Mouse (Mus musculus) intestine, embryonic 16.5 days (tissue): ENCODE measurements at regions not wholly inside any gene's neighbourhood (a gene's known extent, or its start where the extent isn't known, plus 50 kb on each side); places are given as distances from the start of the nearest gene placed in this dataset.

Experiments used
- ATAC-seq: fragments of 200-750 bp; cut with Nextera tagmentation; 2 replicates; pipeline ENCODE4 v1.8.0; 2017; ENCODE audit warnings: moderate TSS enrichment, moderate library complexity
- H3K27ac ChIP-seq: fragments of 300-500 bp; sonication (generic); 2 replicates; pipeline ENCODE4 v1.5.1; 2014; ENCODE audit warnings: mild to moderate bottlenecking, low read length
- H3K27me3 ChIP-seq: fragments of 300-500 bp; sonication (generic); replicated peaks from 2 replicates; pipeline ENCODE4 v1.6.1; 2014; ENCODE audit warnings: low read length, control low read depth, mixed read lengths; ENCODE audit not compliant: control insufficient read depth, insufficient read depth
- H3K36me3 ChIP-seq: fragments of 300-500 bp; sonication (generic); 2 replicates; pipeline ENCODE4 v1.6.1; 2014; ENCODE audit warnings: low read length, control low read depth; ENCODE audit not compliant: control insufficient read depth, insufficient read depth
- H3K4me1 ChIP-seq: fragments of 300-500 bp; sonication (generic); 2 replicates; pipeline ENCODE4 v1.6.1; 2014; ENCODE audit warnings: low read length, control low read depth, mixed read lengths; ENCODE audit not compliant: control insufficient read depth, insufficient read depth
- H3K4me2 ChIP-seq: fragments of 300-500 bp; sonication (generic); 2 replicates; pipeline ENCODE4 v1.6.1; 2014; ENCODE audit warnings: low read depth, low read length, control low read depth
- H3K4me3 ChIP-seq: fragments of 300-500 bp; sonication (generic); 2 replicates; pipeline ENCODE4 v1.5.1; 2014; ENCODE audit warnings: mild to moderate bottlenecking, low read length
- H3K9ac ChIP-seq: fragments of 300-500 bp; sonication (generic); 2 replicates; pipeline ENCODE4 v1.6.1; 2014; ENCODE audit warnings: low read depth, low read length
- H3K9me3 ChIP-seq: fragments of 300-500 bp; sonication (generic); 2 replicates; pipeline ENCODE4 v1.6.1; 2016; ENCODE audit warnings: low read length, control low read depth; ENCODE audit not compliant: control insufficient read depth
- WGBS: fragments of 180-500 bp; shearing (Covaris S2); extraction: QIAGEN DNeasy Blood & Tissue Kit; methylation state at CpG from one replicate; pipeline ENCODE4 v1.1.7; 2014; 5-methylcytosine and 5-hydroxymethylcytosine counted together

DNA sequence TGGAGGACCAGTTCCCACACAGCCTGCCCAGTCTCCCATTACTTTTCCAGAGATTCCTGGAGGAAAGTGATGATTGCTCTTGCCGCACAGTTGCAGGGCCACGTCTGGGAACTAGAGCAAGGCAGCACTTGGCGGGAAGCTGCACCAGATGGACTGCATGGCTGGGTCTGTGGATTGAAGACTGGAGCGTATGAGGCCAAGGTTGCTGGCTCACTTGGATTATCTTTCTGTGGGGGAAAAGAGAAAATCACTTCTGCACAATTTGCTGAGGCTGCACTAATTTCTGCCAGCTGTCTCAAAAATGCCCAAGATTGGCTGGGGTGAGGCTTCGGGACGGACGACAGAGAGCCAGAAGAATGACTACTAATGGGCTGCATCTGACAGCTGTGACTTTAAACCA lies 193.2 kb downstream of the Actr3 start:
- Histone ChIP-seq H3K27me3 (no peaks in the 10 kb centered on the region), H3K4me3 (no peak overlapping the region), H3K4me2 (no peak overlapping the region), H3K4me1 (no peaks in the 10 kb centered on the region), H3K9ac (no peak overlapping the region), H3K27ac (no peak overlapping the region), H3K9me3 (0 out of 2 replicates have a peak, but pooled peaks cover 2% of the 10 kb centered on the region), H3K36me3 (no peaks in the 10 kb centered on the region)
- ATAC-seq: no peak
- 90% methylated on average over 7 of the region's 7 CpGs for WGBS

DNA sequence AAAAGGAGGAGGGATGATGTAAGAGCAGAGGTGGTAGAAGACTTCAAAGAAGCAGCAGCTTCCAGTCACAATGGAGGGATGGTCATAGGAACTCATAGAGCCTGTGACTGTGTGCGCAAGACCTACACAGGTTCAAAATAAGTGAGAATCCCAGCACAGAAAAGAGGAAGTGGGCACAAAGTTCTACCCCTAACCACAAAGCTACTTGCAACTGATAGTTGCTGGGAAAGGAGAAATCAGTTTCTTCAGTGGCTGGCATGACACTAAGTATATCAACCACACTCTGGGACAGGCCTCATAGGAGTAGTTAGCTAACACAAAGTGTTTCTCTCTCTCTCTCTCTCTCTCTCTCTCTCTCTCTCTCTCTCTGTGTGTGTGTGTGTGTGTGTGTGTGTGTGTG lies 193.8 kb downstream of the Actr3 start:
- Histone ChIP-seq H3K9ac (no peak overlapping the region), H3K27me3 (no peaks in the 10 kb centered on the region), H3K9me3 (0 out of 2 replicates have a peak, but pooled peaks cover 2% of the 10 kb centered on the region), H3K4me3 (no peak overlapping the region), H3K27ac (no peak overlapping the region), H3K4me1 (no peaks in the 10 kb centered on the region), H3K4me2 (no peak overlapping the region), H3K36me3 (no peaks in the 10 kb centered on the region)
- no peak for ATAC-seq
- WGBS: 97% methylated on average over 1 of the region's 1 CpGs

- no peaks in the 10 kb centered on the region for H3K4me1 ChIP-seq
- no peak overlapping the region for H3K4me2 ChIP-seq
- H3K36me3 ChIP-seq: no peaks in the 10 kb centered on the region
- H3K27ac ChIP-seq: no peak overlapping the region
- no peak overlapping the region for H3K4me3 ChIP-seq
- ATAC-seq: no peak
- 74% methylated on average over 3 of the region's 3 CpGs for WGBS
- no peaks in the 10 kb centered on the region for H3K27me3 ChIP-seq
- H3K9ac ChIP-seq: no peak overlapping the region
- 0 out of 2 replicates have a peak, but pooled peaks cover 2% of the 10 kb centered on the region for H3K9me3 ChIP-seq
Observed at GRCm38 (mm10) chr1:125237595-125237988, 197.9 kb downstream of the Actr3 start.

- Histone ChIP-seq H3K36me3 (no peaks in the 10 kb centered on the region), H3K4me1 (no peaks in the 10 kb centered on the region), H3K9me3 (no peaks in the 10 kb centered on the region), H3K27me3 (no peaks in the 10 kb centered on the region), H3K4me3 (no peak overlapping the region), H3K27ac (no peak overlapping the region), H3K9ac (no peak overlapping the region), H3K4me2 (no peak overlapping the region)
- 85% methylated on average over 10 of the region's 10 CpGs for WGBS
- ATAC-seq: no peak
Observed at GRCm38 (mm10) chr1:125236948-125237594, 198.5 kb downstream of the Actr3 start.

DNA sequence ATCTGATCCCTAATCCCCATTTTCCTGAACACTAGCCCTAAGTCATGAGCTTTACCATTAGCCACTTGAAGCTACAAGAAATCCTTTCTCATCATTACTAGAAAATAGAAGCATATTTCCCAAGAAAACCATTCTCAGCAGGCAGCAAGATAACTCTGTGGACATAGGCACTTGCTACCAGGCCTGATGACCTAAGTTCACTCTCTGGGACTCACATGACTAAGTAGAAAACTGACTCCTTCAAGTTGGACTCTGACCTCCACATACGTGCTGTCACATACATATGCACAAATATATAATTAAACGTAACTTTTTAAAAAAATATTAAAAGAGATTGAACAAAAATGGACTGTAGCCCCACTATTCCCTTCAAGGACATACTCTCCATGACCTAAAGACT lies 200.8 kb downstream of the Actr3 start:
- Histone ChIP-seq H3K4me1 (no peaks in the 10 kb centered on the region), H3K36me3 (no peaks in the 10 kb centered on the region), H3K4me3 (no peak overlapping the region), H3K27me3 (no peaks in the 10 kb centered on the region), H3K4me2 (no peak overlapping the region), H3K9ac (no peak overlapping the region), H3K27ac (no peak overlapping the region), H3K9me3 (no peaks in the 10 kb centered on the region)
- ATAC-seq: peak; percentile 71; the same call in 1 of the 2 replicates
- 78% methylated on average over 2 of the region's 2 CpGs for WGBS

DNA sequence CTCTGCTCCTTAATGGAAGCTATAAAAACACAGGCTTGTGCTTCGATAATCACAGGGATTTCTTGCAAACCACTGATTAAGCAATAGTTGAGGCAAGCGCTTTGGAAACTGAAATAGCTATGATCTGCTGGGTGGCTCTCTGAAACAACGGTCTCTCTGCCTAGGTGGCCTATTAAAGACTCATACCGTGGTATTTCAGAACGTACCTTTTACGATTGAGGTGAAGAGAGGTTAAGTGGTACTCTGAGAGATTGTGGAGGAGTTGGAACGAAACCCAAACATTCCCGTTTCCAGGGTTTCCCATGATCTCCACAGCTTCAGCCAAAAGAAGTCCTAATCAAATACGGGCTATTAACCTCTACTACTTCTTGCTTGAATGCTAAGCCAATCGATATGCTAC lies 212.2 kb downstream of the Actr3 start:
- Histone ChIP-seq H3K27ac (no peak overlapping the region), H3K27me3 (no peaks in the 10 kb centered on the region), H3K9ac (no peak overlapping the region), H3K9me3 (no peaks in the 10 kb centered on the region), H3K4me3 (no peak overlapping the region), H3K4me2 (no peak overlapping the region), H3K36me3 (no peaks in the 10 kb centered on the region), H3K4me1 (no peaks in the 10 kb centered on the region)
- ATAC-seq: no peak
- 78% methylated on average over 10 of the region's 10 CpGs for WGBS

DNA sequence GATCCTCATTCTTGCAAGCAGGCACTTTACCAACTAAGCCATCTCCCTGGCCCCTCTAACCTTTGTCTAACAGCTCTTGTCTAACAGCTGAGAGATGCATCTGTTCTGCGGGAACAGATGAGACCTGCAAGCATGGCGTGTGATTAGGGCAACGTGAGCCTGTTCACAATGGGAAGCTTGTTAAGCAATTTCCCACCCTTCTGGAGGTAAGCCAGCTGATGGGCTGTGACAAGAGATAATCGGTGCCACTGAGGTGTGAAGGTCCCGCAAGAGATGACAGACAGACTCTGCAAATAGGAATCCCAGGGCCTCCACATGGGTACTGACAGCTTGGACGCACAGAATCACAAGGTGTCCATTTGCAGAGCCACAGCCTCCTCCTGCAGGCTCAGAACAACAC lies 219.3 kb downstream of the Actr3 start:
- Histone ChIP-seq H3K4me1 (no peaks in the 10 kb centered on the region), H3K9ac (no peak overlapping the region), H3K36me3 (no peaks in the 10 kb centered on the region), H3K27me3 (no peaks in the 10 kb centered on the region), H3K9me3 (no peaks in the 10 kb centered on the region), H3K4me2 (no peak overlapping the region), H3K27ac (no peak overlapping the region), H3K4me3 (no peak overlapping the region)
- no peak for ATAC-seq
- WGBS: 75% methylated on average over 6 of the region's 6 CpGs

DNA sequence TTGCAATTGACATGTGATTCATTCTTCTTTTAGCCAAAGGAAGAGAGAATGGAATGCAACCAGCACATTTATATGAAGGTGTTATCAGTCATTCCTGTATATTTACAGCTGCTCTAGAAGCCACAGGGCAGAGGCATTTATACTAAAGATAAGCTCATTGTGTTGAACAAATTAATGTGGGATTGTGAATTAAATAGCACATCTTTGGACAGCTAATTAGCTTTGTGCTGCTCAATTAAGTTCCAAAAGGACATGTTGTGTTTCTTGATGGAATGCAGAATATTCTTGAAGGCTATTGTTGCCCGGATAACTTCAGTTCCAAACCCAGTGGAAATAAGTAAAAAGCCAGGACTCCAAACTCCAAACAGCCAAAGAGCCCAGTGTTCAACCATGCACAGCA lies 248.4 kb downstream of the Actr3 start:
- Histone ChIP-seq H3K4me3 (no peak overlapping the region), H3K4me2 (no peak overlapping the region), H3K9me3 (no peaks in the 10 kb centered on the region), H3K27ac (no peak overlapping the region), H3K4me1 (no peaks in the 10 kb centered on the region), H3K9ac (no peak overlapping the region), H3K27me3 (no peaks in the 10 kb centered on the region), H3K36me3 (no peaks in the 10 kb centered on the region)
- WGBS: 87% methylated on average over 1 of the region's 1 CpGs
- no peak for ATAC-seq

DNA sequence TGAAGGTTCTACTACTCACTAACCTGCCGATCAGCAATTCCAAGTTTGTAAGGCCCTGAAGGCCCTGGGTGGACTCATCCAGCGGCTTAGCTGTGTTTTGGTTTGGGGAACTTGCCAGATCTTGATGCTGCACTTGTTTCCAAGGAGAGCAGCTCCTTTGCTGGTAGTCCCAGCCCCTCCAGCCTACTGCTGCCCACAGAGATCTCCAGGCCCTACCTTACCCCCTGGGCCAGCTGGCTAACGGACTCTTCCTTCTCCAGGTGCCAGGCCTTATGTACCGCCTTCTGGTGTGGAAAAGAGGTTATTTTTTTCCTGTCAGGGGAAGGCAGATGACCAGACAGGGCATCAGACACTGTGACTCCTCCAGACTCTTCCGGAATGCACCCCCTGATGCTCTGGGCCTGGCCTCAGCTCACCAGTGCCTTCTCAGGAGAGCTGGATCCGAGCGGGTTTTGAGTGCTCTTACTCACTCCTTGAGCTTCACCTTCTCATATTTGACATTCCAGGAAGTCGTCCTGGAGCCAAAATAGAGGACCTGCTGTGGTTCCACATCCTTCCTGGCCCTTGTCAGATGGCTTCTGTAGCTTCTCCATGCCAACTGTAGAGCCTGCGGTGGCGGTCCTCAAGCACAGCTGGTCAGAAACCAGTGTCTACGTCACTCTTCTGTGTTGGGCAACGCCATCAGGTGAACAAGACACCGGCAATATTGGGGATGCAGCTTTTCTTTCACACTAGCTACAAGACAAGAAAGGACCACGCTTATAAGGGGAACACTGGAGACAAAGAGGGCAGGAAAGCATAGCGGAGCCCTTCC lies 259.2 kb downstream of the Actr3 start:
- 88% methylated on average over 15 of the region's 15 CpGs for WGBS
- Histone ChIP-seq H3K9me3 (no peaks in the 10 kb centered on the region), H3K4me2 (no peak overlapping the region), H3K4me3 (no peak overlapping the region), H3K27ac (no peak overlapping the region), H3K36me3 (no peaks in the 10 kb centered on the region), H3K27me3 (no peaks in the 10 kb centered on the region), H3K4me1 (no peaks in the 10 kb centered on the region), H3K9ac (no peak overlapping the region)
- ATAC-seq: no peak
